Mouse (Mus musculus) stomach, postnatal 0 days (tissue): Measurements from ENCODE around the gene Erap1. TPM values are rescaled to one million over a fixed set of nuclear protein-coding genes. Genes with fewer than 3 reads are reported as not detected.

Experiments used
- ATAC-seq: fragments of 200-750 bp; cut with Nextera tagmentation; 2 replicates; pipeline ENCODE4 v1.8.0; 2017; ENCODE audit not compliant: low FRiP score, low TSS enrichment
- DNase-seq: peaks from one replicate; pipeline ENCODE4 v3.0.0-alpha.2; 2016; ENCODE audit warnings: low spot score
- H3K27ac ChIP-seq: fragments of 300-500 bp; sonication (generic); replicated peaks from 2 replicates; pipeline ENCODE4 v1.5.1; 2014; ENCODE audit warnings: mild to moderate bottlenecking, control low read depth
- H3K27me3 ChIP-seq: fragments of 300-500 bp; sonication (generic); 2 replicates; pipeline ENCODE4 v1.6.1; 2014; ENCODE audit warnings: low read length; ENCODE audit not compliant: control insufficient read depth, insufficient read depth
- H3K36me3 ChIP-seq: fragments of 300-500 bp; sonication (generic); 2 replicates; pipeline ENCODE4 v1.6.1; 2014; ENCODE audit warnings: low read length, mixed read lengths; ENCODE audit not compliant: control insufficient read depth, insufficient read depth
- H3K4me1 ChIP-seq: fragments of 300-500 bp; sonication (generic); replicated peaks from 2 replicates; pipeline ENCODE4 v1.6.1; 2014; ENCODE audit warnings: antibody characterized with exemption; ENCODE audit not compliant: control insufficient read depth, insufficient read depth
- H3K4me2 ChIP-seq: fragments of 300-500 bp; sonication (generic); replicated peaks from 2 replicates; pipeline ENCODE4 v1.6.1; 2014; ENCODE audit warnings: low read depth, mild to moderate bottlenecking, control low read depth, moderate library complexity
- H3K4me3 ChIP-seq: fragments of 300-500 bp; sonication (generic); 2 replicates; pipeline ENCODE4 v1.5.1; 2014; ENCODE audit warnings: low read depth, low read length, control low read depth
- H3K9ac ChIP-seq: fragments of 300-500 bp; sonication (generic); 2 replicates; pipeline ENCODE4 v1.6.1; 2014; ENCODE audit warnings: mild to moderate bottlenecking, low read length, control low read depth, mixed read lengths
- H3K9me3 ChIP-seq: fragments of 300-500 bp; sonication (generic); 2 replicates; pipeline ENCODE4 v1.6.1; 2016; ENCODE audit warnings: low read length; ENCODE audit not compliant: control insufficient read depth
- CTCF ChIP-seq: IDR thresholded peaks from 2 replicates; pipeline ENCODE4 v1.5.1; 2016; ENCODE audit warnings: antibody characterized with exemption, low read depth, mild to moderate bottlenecking, moderate library complexity
- EP300 ChIP-seq: optimal IDR thresholded peaks from 2 replicates; pipeline ENCODE3; 2016; ENCODE audit warnings: antibody characterized with exemption
- WGBS: fragments of 180-500 bp; shearing (Covaris S2); extraction: QIAGEN DNeasy Blood & Tissue Kit; methylation state at CpG from one replicate; pipeline ENCODE4 v1.1.7; 2014; 5-methylcytosine and 5-hydroxymethylcytosine counted together
- polyA plus RNA-seq: library from polyadenylated mRNA; unstranded; fragments of >200 nt; fragmentation: Nextera tagmentation; extraction: Ambion mirVana; gene quantifications from 2 replicates; pipeline ENCODE4 v1.2.1, GENCODE M21; 2015

Gene Erap1
- polyA plus RNA-seq, 1 experiment from 2014 or later: 26.2 TPM

- WGBS: 92% methylated on average over 2 of the region's 2 CpGs
Observed at GRCm38 (mm10) chr13:74719002-74719401, 79.6 kb downstream of the Erap1 start.

GRCm38 (mm10) chr13:74733726-74734125 lies 94.4 kb downstream of the Erap1 start:
- Histone ChIP-seq H3K9ac (no peak overlapping the region), H3K27me3 (no peaks in the 10 kb centered on the region), H3K4me3 (no peak overlapping the region), H3K36me3 (peaks cover 23% of the 10 kb centered on the region), H3K4me1 (no peaks in the 10 kb centered on the region), H3K4me2 (no peak overlapping the region), H3K27ac (no peak overlapping the region), H3K9me3 (no peaks in the 10 kb centered on the region)
- no peak for TF ChIP-seq CTCF
- TF ChIP-seq EP300: no peak
- ATAC-seq (no peak), DNase-seq (no peak)
- WGBS: 94% methylated on average over 4 of the region's 4 CpGs

More at GRCm38 (mm10) chr13:74719002-74719401, 79.6 kb downstream of the Erap1 start:
- Histone ChIP-seq H3K9me3 (no peaks in the 10 kb centered on the region), H3K27ac (no peak overlapping the region), H3K9ac (no peak overlapping the region), H3K27me3 (no peaks in the 10 kb centered on the region), H3K4me3 (no peak overlapping the region), H3K36me3 (peaks cover 10% of the 10 kb centered on the region), H3K4me2 (no peak overlapping the region), H3K4me1 (no peaks in the 10 kb centered on the region)
- ATAC-seq (no peak), DNase-seq (no peak)
- no peak for TF ChIP-seq CTCF

GRCm38 (mm10) chr13:74735834-74736233 lies 96.5 kb downstream of the Erap1 start:
- H3K9ac ChIP-seq: no peak overlapping the region
- H3K4me1 ChIP-seq: no peaks in the 10 kb centered on the region
- DNase-seq: no peak
- no peak overlapping the region for H3K4me3 ChIP-seq
- peaks cover 19% of the 10 kb centered on the region for H3K36me3 ChIP-seq
- no peak for ATAC-seq
- H3K4me2 ChIP-seq: no peak overlapping the region
- no peaks in the 10 kb centered on the region for H3K27me3 ChIP-seq
- H3K9me3 ChIP-seq: no peaks in the 10 kb centered on the region
- 82% methylated on average over 5 of the region's 5 CpGs for WGBS
- TF ChIP-seq EP300 (no peak), CTCF (no peak)
- no peak overlapping the region for H3K27ac ChIP-seq

- H3K9ac ChIP-seq: no peak overlapping the region
- peaks cover 19% of the 10 kb centered on the region for H3K36me3 ChIP-seq
- no peaks in the 10 kb centered on the region for H3K9me3 ChIP-seq
- TF ChIP-seq CTCF: no peak
- TF ChIP-seq EP300: no peak
- no peak overlapping the region for H3K27ac ChIP-seq
- ATAC-seq: no peak
- WGBS: 78% methylated on average over 2 of the region's 2 CpGs
- no peak overlapping the region for H3K4me2 ChIP-seq
- no peaks in the 10 kb centered on the region for H3K27me3 ChIP-seq
- no peaks in the 10 kb centered on the region for H3K4me1 ChIP-seq
- no peak overlapping the region for H3K4me3 ChIP-seq
- DNase-seq: no peak
Observed at GRCm38 (mm10) chr13:74736396-74736795, 97.0 kb downstream of the Erap1 start.

Other genes starting within 250 kb of the Erap1 start
- 1.7 and 2.3 TPM in 2 replicates for gene Zfp72, start 248.7 kb upstream of the Erap1 start, polyA plus RNA-seq
- gene Ftl1-ps1, start 239.9 kb upstream of the Erap1 start, polyA plus RNA-seq: 92.7 and 99.0 TPM in 2 replicates
- 10.6 and 10.7 TPM in 2 replicates for gene Zfp825, start 145.6 kb upstream of the Erap1 start, polyA plus RNA-seq
- 66.5 and 68.9 TPM in 2 replicates for gene Cast, start 169.2 kb downstream of the Erap1 start, polyA plus RNA-seq